Mouse (Mus musculus) adrenal gland, adult (tissue): ENCODE data around the gene Hhipl2.
"Not testable (repeated sequence)": the region's sequence is repeated elsewhere in the genome, so short reads cannot be mapped to it uniquely, and the experiment has no call there.

Source experiments
- DNase-seq, 2 experiments: peaks; one replicate each; pipeline ENCODE4 v3.0.0; 2022 to 2023; ENCODE audit warnings: low spot score in 1 of 2; ENCODE audit not compliant: inconsistent age in 2 of 2

The Hhipl2 gene

GRCm38 (mm10) chr1:183417873-183418272 is at the start of gene Hhipl2:
Hhipl2 (plus strand) TSS chr1:183418215.
- no peak for DNase-seq

GRCm38 (mm10) chr1:183368601-183369400 is 49.2 kb upstream of the Hhipl2 start:
- peak in 1 of 2 experiments; percentile 78 for DNase-seq

GRCm38 (mm10) chr1:183369427-183370014 is 48.5 kb upstream of the Hhipl2 start, which contains the start of gene Mia3:
Mia3 (minus strand) TSS chr1:183369553.
- DNase-seq: peak; percentile 97 to 98

- DNase-seq: no peak
These were observed 43.3 kb upstream of the Hhipl2 start for GRCm38 (mm10) chr1:183374728-183375127.

- DNase-seq: no peak
These were observed 41.0 kb upstream of the Hhipl2 start for GRCm38 (mm10) chr1:183377045-183377444.

GRCm38 (mm10) chr1:183378321-183378941 is 39.6 kb upstream of the Hhipl2 start:
- DNase-seq: peak in 1 of 2 experiments; percentile 36

GRCm38 (mm10) chr1:183379376-183379775 is 38.6 kb upstream of the Hhipl2 start:
- not testable (repeated sequence) for DNase-seq

GRCm38 (mm10) chr1:183381816-183382215 is 36.2 kb upstream of the Hhipl2 start:
- no peak for DNase-seq

- no peak for DNase-seq
These were observed 35.4 kb upstream of the Hhipl2 start for GRCm38 (mm10) chr1:183382621-183383020.

- DNase-seq: not testable (repeated sequence)
These were observed 30.6 kb upstream of the Hhipl2 start for GRCm38 (mm10) chr1:183387421-183387820.

GRCm38 (mm10) chr1:183388426-183389406 is 29.3 kb upstream of the Hhipl2 start, which contains the start of gene Taf1a:
Taf1a (plus strand) TSS chr1:183388981.
- DNase-seq: peak; percentile 93 to 96

GRCm38 (mm10) chr1:183403396-183403795 is 14.6 kb upstream of the Hhipl2 start:
- DNase-seq: no peak

GRCm38 (mm10) chr1:183414081-183414727 is 3.8 kb upstream of the Hhipl2 start:
- DNase-seq: no peak

- no peak for DNase-seq
These were observed 1.7 kb downstream of the Hhipl2 start for GRCm38 (mm10) chr1:183419741-183420140.

GRCm38 (mm10) chr1:183420296-183420695 is 2.3 kb downstream of the Hhipl2 start:
- no peak for DNase-seq

- no peak for DNase-seq
These were observed 6.1 kb downstream of the Hhipl2 start for GRCm38 (mm10) chr1:183424100-183424499.

GRCm38 (mm10) chr1:183434918-183435317 is 16.9 kb downstream of the Hhipl2 start:
- DNase-seq: no peak

- DNase-seq: peak; percentile 88 to 97
These were observed 21.0 kb downstream of the Hhipl2 start for GRCm38 (mm10) chr1:183439036-183439435.

- DNase-seq: peak; percentile 78 to 94
These were observed 24.2 kb downstream of the Hhipl2 start for GRCm38 (mm10) chr1:183442015-183442774.
